Mouse (Mus musculus) heart, embryonic 16.5 days (tissue): Measurements from ENCODE around the gene Lrrc9. TPM values are rescaled to one million over a fixed set of nuclear protein-coding genes. Genes with fewer than 3 reads are reported as not detected.
A peak's percentile ranks its signal among the peaks of the same experiment; 100 is the strongest.

ENCODE experiments used
- ATAC-seq: fragments of 200-750 bp; cut with Nextera tagmentation; replicated peaks from 2 replicates; pipeline ENCODE4 v1.8.0; 2017; ENCODE audit warnings: moderate number of reproducible peaks; ENCODE audit not compliant: insufficient read depth, low FRiP score; ENCODE audit errors: extremely low read depth
- H3K27ac ChIP-seq: fragments of 300-500 bp; sonication (generic); 2 replicates; pipeline ENCODE4 v1.5.1; 2014; ENCODE audit warnings: mild to moderate bottlenecking, low read length, control low read depth, moderate library complexity
- H3K27me3 ChIP-seq: fragments of 300-500 bp; sonication (generic); 2 replicates; pipeline ENCODE4 v1.6.1; 2014; ENCODE audit warnings: low read length, mixed read lengths; ENCODE audit not compliant: control insufficient read depth, insufficient read depth
- H3K36me3 ChIP-seq: fragments of 300-500 bp; sonication (generic); 2 replicates; pipeline ENCODE4 v1.6.1; 2014; ENCODE audit not compliant: control insufficient read depth, insufficient read depth
- H3K4me1 ChIP-seq: fragments of 300-500 bp; sonication (generic); 2 replicates; pipeline ENCODE4 v1.6.1; 2014; ENCODE audit warnings: low read length, mixed read lengths; ENCODE audit not compliant: control insufficient read depth, insufficient read depth
- H3K4me2 ChIP-seq: fragments of 300-500 bp; sonication (generic); 2 replicates; pipeline ENCODE4 v1.6.1; 2014; ENCODE audit warnings: low read depth, mild to moderate bottlenecking, control low read depth, low read length
- H3K4me3 ChIP-seq: fragments of 300-500 bp; sonication (generic); 2 replicates; pipeline ENCODE4 v1.5.1; 2014; ENCODE audit warnings: mild to moderate bottlenecking, control low read depth, low read length
- H3K9ac ChIP-seq: fragments of 300-500 bp; sonication (generic); 2 replicates; pipeline ENCODE4 v1.6.1; 2014; ENCODE audit warnings: low read length, control low read depth
- H3K9me3 ChIP-seq: fragments of 300-500 bp; sonication (generic); replicated peaks from 2 replicates; pipeline ENCODE4 v1.6.1; 2016; ENCODE audit warnings: low read length; ENCODE audit not compliant: control insufficient read depth
- WGBS: fragments of 180-500 bp; shearing (Covaris S2); extraction: QIAGEN DNeasy Blood & Tissue Kit; methylation state at CpG from one replicate; pipeline ENCODE4 v1.1.7; 2014; 5-methylcytosine and 5-hydroxymethylcytosine counted together
- polyA plus RNA-seq: library from polyadenylated mRNA; unstranded; fragments of >200 nt; fragmentation: Nextera tagmentation; extraction: Ambion mirVana; gene quantifications from 2 replicates; pipeline ENCODE4 v1.2.1, GENCODE M21; 2015

Gene Lrrc9
- 0.53 and 0.60 TPM in 2 replicates for polyA plus RNA-seq

- no peaks in the 10 kb centered on the region; the same call in 1 of the 2 replicates for H3K4me1 ChIP-seq
- under 1% methylated on average over 31 of the region's 31 CpGs for WGBS
- ATAC-seq, result peak; percentile 79
These were observed at the start of gene Lrrc9 for GRCm38 (mm10) chr12:72441839-72442576. Lrrc9 (plus strand) TSS chr12:72441866.

GRCm38 (mm10) chr12:72393046-72393805 lies 48.4 kb upstream of the Lrrc9 start:
- WGBS, result 49% methylated on average over 13 of the region's 13 CpGs
- H3K27ac ChIP-seq, result no peak overlapping the region
- H3K9ac ChIP-seq, result no peak overlapping the region
- H3K4me1 ChIP-seq, result no peaks in the 10 kb centered on the region
- H3K36me3 ChIP-seq, result no peaks in the 10 kb centered on the region
- no peak overlapping the region for H3K4me3 ChIP-seq
- ATAC-seq, result no peak
- no peaks in the 10 kb centered on the region; the same call in 1 of the 2 replicates for H3K27me3 ChIP-seq
- H3K4me2 ChIP-seq, result no peak overlapping the region
- H3K9me3 ChIP-seq, result no peaks in the 10 kb centered on the region

More at GRCm38 (mm10) chr12:72441839-72442576, at the start of gene Lrrc9:
- Histone ChIP-seq H3K9ac (peak within 1 kb of the TSS; percentile 67), H3K4me2 (peak within 1 kb of the TSS; percentile 78), H3K9me3 (no peaks in the 10 kb centered on the region), H3K27me3 (no peaks in the 10 kb centered on the region), H3K4me3 (peak within 1 kb of the TSS; percentile 53), H3K27ac (peak within 1 kb of the TSS; percentile 24; the same call in 1 of the 2 replicates), H3K36me3 (no peaks in the 10 kb centered on the region)

- ATAC-seq, result no peak
- Histone ChIP-seq H3K4me1 (peaks cover 10% of the 10 kb centered on the region), H3K4me3 (no peak overlapping the region), H3K36me3 (no peaks in the 10 kb centered on the region), H3K9ac (no peak overlapping the region), H3K9me3 (no peaks in the 10 kb centered on the region), H3K27me3 (peaks cover 22% of the 10 kb centered on the region), H3K27ac (no peak overlapping the region), H3K4me2 (no peak overlapping the region)
- WGBS, result 59% methylated on average over 5 of the region's 5 CpGs
These were observed 36.6 kb upstream of the Lrrc9 start for GRCm38 (mm10) chr12:72405031-72405430.

- Histone ChIP-seq H3K27ac (no peak overlapping the region), H3K36me3 (no peaks in the 10 kb centered on the region), H3K4me2 (peak overlapping the region; percentile 99), H3K27me3 (peaks cover 22% of the 10 kb centered on the region), H3K4me1 (peaks cover 10% of the 10 kb centered on the region), H3K4me3 (peak overlapping the region; percentile 77; the same call in 1 of the 2 replicates), H3K9me3 (no peaks in the 10 kb centered on the region), H3K9ac (no peak overlapping the region)
- ATAC-seq, result no peak
- WGBS, result 17% methylated on average over 11 of the region's 11 CpGs
These were observed 34.5 kb upstream of the Lrrc9 start for GRCm38 (mm10) chr12:72407146-72407545.

- ATAC-seq, result no peak
- Histone ChIP-seq H3K36me3 (no peaks in the 10 kb centered on the region), H3K9me3 (no peaks in the 10 kb centered on the region), H3K4me2 (peak overlapping the region; percentile 99), H3K9ac (peak overlapping the region; percentile 69), H3K27me3 (peaks cover 22% of the 10 kb centered on the region), H3K4me1 (peaks cover 10% of the 10 kb centered on the region), H3K4me3 (peak overlapping the region; percentile 77), H3K27ac (no peak overlapping the region)
- 1% methylated on average over 17 of the region's 17 CpGs for WGBS
These were observed 34.0 kb upstream of the Lrrc9 start for GRCm38 (mm10) chr12:72407721-72408110.

- ATAC-seq, result no peak; the same call in 1 of the 2 replicates
- Histone ChIP-seq H3K27me3 (peaks cover 22% of the 10 kb centered on the region), H3K4me2 (peak overlapping the region; percentile 99), H3K27ac (no peak overlapping the region), H3K9me3 (no peaks in the 10 kb centered on the region), H3K36me3 (no peaks in the 10 kb centered on the region), H3K4me3 (peak overlapping the region; percentile 77), H3K4me1 (peaks cover 10% of the 10 kb centered on the region), H3K9ac (peak overlapping the region; percentile 69)
- WGBS, result under 1% methylated on average over 63 of the region's 63 CpGs
These were observed 33.4 kb upstream of the Lrrc9 start for GRCm38 (mm10) chr12:72408111-72408891.

GRCm38 (mm10) chr12:72408954-72409353 lies 32.7 kb upstream of the Lrrc9 start, which contains the start of gene Rtn1:
Rtn1 (minus strand) TSS chr12:72409054.
- Histone ChIP-seq H3K4me2 (peak within 1 kb of the TSS; percentile 99), H3K27me3 (peaks cover 22% of the 10 kb centered on the region), H3K4me3 (peak within 1 kb of the TSS; percentile 77), H3K9me3 (no peaks in the 10 kb centered on the region), H3K9ac (peak within 1 kb of the TSS; percentile 69), H3K4me1 (peaks cover 10% of the 10 kb centered on the region), H3K27ac (no peak within 1 kb of the TSS), H3K36me3 (no peaks in the 10 kb centered on the region)
- ATAC-seq, result no peak
- 41% methylated on average over 6 of the region's 6 CpGs for WGBS

GRCm38 (mm10) chr12:72417762-72418161 lies 23.9 kb upstream of the Lrrc9 start:
- Histone ChIP-seq H3K9ac (no peak overlapping the region), H3K4me3 (no peak overlapping the region), H3K27ac (no peak overlapping the region), H3K36me3 (no peaks in the 10 kb centered on the region), H3K4me2 (no peak overlapping the region), H3K27me3 (no peaks in the 10 kb centered on the region), H3K9me3 (no peaks in the 10 kb centered on the region), H3K4me1 (no peaks in the 10 kb centered on the region)
- whole genome bisulfite sequencing, result 31% methylated on average over 3 of the region's 3 CpGs
- ATAC-seq, result no peak
